In genomic region chr3:119949041-119949470, GRCm38 (mm10) we compare ENCODE assay signal across 7 mouse cellular contexts.
A peak's percentile ranks its signal among the peaks of the same experiment; 100 is the strongest.
DNase-seq lines count a peak whose midpoint lies in the region; ATAC-seq and TF ChIP-seq lines count a peak whose summit lies in the region.

No protein-coding gene starts in this region.

- DNase-seq in adrenal gland, postnatal 25 days, result peak; percentile 14
- DNase-seq in embryo, embryonic 9.5 days (ENCODE audit: extremely low spot score), result peak; percentile 52
- DNase-seq in heart, postnatal 0 days (ENCODE audit: low spot score), result no peak
- peak; percentile 70 to 79 for DNase-seq in kidney, postnatal 25 days
- DNase-seq in right cerebral cortex, postnatal 14 days, result peak; percentile 23
- no peak for DNase-seq in spleen, postnatal 10 days (ENCODE audit: low spot score in 2 of 2)

- peak overlapping the region; percentile 44 for H3K4me2 ChIP-seq in heart, postnatal 0 days (ENCODE audit: low read depth, low read length)
- peak overlapping the region; percentile 54 for H3K4me2 ChIP-seq in lung, embryonic 16.5 days (ENCODE audit: low read depth, low read length)

- H3K4me3 ChIP-seq in heart, postnatal 0 days (ENCODE audit: low read depth, low read length), result peak overlapping the region; percentile 16; the same call in 1 of the 2 replicates
- peak overlapping the region; percentile 28 for H3K4me3 ChIP-seq in lung, embryonic 16.5 days (ENCODE audit: low read length)

- no peak overlapping the region for H3K27ac ChIP-seq in heart, postnatal 0 days (ENCODE audit: low read depth)
- peak overlapping the region; percentile 17; the same call in 1 of the 2 replicates for H3K27ac ChIP-seq in lung, embryonic 16.5 days (ENCODE audit: low read length)

- no peaks in the 10 kb centered on the region for H3K9me3 ChIP-seq in heart, postnatal 0 days (replicated peaks; ENCODE audit: control insufficient read depth, low read length)
- no peaks in the 10 kb centered on the region for H3K9me3 ChIP-seq in lung, embryonic 16.5 days (ENCODE audit: control insufficient read depth, low read length)

- no peak for TF ChIP-seq CTCF in heart, postnatal 0 days (IDR thresholded peaks at IDR 0.05; ENCODE audit: low read depth)

- no peak for ATAC-seq in heart, postnatal 0 days (ENCODE audit: insufficient read depth, low read depth)
- peak; percentile 93 for ATAC-seq in lung, embryonic 16.5 days (ENCODE audit: low read depth)

- H3K9ac ChIP-seq in heart, postnatal 0 days (replicated peaks; ENCODE audit: low read depth, low read length), result no peak overlapping the region
- peak overlapping the region; percentile 7; the same call in 1 of the 2 replicates for H3K9ac ChIP-seq in lung, embryonic 16.5 days (ENCODE audit: low read length)

- WGBS in heart, postnatal 0 days, result 56% methylated on average over 17 of the region's 17 CpGs
- 21% methylated on average over 17 of the region's 17 CpGs for WGBS in lung, embryonic 16.5 days

- no peaks in the 10 kb centered on the region for H3K27me3 ChIP-seq in heart, postnatal 0 days (ENCODE audit: control insufficient read depth, insufficient read depth, low read length)
- H3K27me3 ChIP-seq in lung, embryonic 16.5 days (ENCODE audit: control insufficient read depth, insufficient read depth, low read depth, low read length), result no peaks in the 10 kb centered on the region

- H3K4me1 ChIP-seq in heart, postnatal 0 days (ENCODE audit: control insufficient read depth, insufficient read depth), result no peaks in the 10 kb centered on the region
- no peaks in the 10 kb centered on the region for H3K4me1 ChIP-seq in lung, embryonic 16.5 days (replicated peaks; ENCODE audit: control insufficient read depth, insufficient read depth, low read length)

- TF ChIP-seq EP300 in heart, postnatal 0 days (IDR thresholded peaks at IDR 0.05; ENCODE audit: low read depth), result no peak

- no peaks in the 10 kb centered on the region for H3K36me3 ChIP-seq in heart, postnatal 0 days (replicated peaks; ENCODE audit: control insufficient read depth, insufficient read depth, low read length)
- no peaks in the 10 kb centered on the region for H3K36me3 ChIP-seq in lung, embryonic 16.5 days (ENCODE audit: control insufficient read depth, insufficient read depth, low read length)

Comparison
In these comparisons a context has a peak if more than half of its experiments do, and no peak if none do; other contexts are left out.
1. DNase-seq: peak in adrenal gland, postnatal 25 days (single experiment), embryo, embryonic 9.5 days (single experiment), kidney, postnatal 25 days (2 of 2) and right cerebral cortex, postnatal 14 days (single experiment); none in heart, postnatal 0 days (single experiment) and spleen, postnatal 10 days (0 of 2).